Mouse (Mus musculus): Measurements from ENCODE around the gene Syt5. TPM values are rescaled to one million over a fixed set of nuclear protein-coding genes. Genes with fewer than 3 reads are reported as not detected.
"Not testable (repeated sequence)": the region's sequence is repeated elsewhere in the genome, so short reads cannot be mapped to it uniquely, and the experiment has no call there.

Gene Syt5
- polyA plus RNA-seq, 1 experiment from 2014 or later = 5.8 TPM

DNA sequence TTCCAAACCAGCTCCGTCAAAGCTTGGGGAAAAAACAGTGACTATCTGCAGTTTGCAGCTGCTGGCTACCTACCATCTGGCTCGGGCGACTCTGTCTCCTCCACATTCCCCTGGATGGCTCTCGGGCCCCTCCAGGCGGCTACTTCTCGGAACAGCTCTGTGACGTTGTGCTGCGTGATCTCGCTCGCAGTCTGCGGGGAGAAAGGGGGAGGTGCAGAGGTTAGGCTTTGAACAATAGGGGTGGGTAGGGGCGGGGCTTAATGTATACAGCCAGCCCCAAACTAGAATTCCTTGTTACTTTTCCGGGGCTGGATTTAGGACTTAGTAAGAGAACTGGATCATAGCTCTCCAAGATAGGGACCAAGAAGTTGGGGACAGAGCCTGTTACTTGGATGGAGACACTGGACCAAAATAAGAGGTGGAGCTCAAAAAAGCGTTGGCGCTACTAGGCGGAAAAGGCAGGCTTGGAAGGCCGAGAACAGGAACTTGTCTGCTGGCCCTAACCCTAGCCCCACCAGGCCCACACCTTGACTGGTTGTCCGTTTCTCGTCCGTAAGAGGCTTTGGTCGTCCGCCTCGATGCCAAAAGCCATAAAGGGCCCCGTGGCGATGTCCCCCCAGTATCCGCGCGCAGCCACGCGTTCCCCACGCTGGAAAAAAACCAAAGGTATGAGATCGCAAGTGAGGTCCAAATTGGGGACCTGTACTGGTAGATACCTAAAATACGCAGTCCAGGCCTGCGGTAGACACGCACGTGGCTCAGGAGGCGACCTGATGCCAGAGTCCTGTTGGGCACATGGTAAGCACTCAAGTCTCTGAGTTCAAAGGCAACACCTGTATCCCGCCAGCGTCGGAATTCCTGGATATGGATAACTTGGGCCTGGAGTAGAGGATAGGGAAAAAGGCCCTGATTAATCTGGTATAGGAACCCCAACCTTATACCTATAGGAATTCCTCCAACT is 20.7 kb downstream of the Syt5 start:
- Histone ChIP-seq H3K4me3 (ENCODE audit: low read depth, low read length) (peak overlapping the region; percentile 40), H3K9me3 (ENCODE audit: control insufficient read depth, low read length) (no peaks in the 10 kb centered on the region), H3K36me3 (ENCODE audit: control insufficient read depth, insufficient read depth, low read length) (no peaks in the 10 kb centered on the region), H3K4me2 (ENCODE audit: low read depth, low read length) (peak overlapping the region; percentile 72), H3K27ac (replicated peaks; ENCODE audit: low read depth, low read length) (peak overlapping the region; percentile 75), H3K27me3 (replicated peaks; ENCODE audit: control insufficient read depth, insufficient read depth, low read length) (no peaks in the 10 kb centered on the region), H3K4me1 (ENCODE audit: control insufficient read depth, insufficient read depth, low read length) (peaks cover 5% of the 10 kb centered on the region; the same call in 1 of the 2 replicates), H3K9ac (ENCODE audit: low read depth, low read length) (peak overlapping the region; percentile 68)
- DNase-seq (ENCODE audit: low spot score) (peak; percentile 96), ATAC-seq (ENCODE audit: low read depth) (peak; percentile 97)
- 26% methylated on average over 36 of the region's 40 CpGs for WGBS

DNA sequence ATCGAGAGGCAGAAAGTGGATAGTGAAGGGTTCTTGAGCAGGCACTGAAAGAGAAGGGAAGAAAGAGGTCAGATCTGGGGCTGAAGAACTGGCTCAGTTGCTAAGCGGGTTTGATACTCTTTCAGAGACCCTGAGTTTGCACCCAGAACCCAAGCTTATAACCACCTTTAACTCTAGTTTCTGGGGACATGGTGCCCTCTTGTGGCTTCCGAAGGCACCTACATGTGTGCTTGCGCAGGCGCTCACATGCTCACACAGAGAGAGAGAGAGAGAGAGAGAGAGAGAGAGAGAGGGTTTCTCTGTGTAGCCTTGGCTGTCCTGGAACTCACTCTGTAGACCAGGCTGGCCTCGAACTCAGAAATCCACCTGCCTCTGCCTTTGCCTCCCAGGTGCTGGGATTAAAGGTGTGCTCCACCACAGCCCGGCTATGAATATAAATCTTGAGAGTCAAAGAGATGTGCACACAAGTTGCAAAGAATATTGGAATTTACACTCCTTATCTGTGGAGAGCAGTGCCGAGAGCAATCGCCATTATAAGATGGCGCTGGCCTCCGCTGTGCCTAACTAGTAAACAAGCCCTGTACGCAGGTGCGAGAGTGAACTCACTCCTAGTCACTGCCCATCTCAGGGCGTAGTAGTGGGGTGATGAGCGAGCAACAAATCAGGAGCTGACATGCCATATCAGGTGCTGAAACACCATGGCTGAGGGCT is 23.0 kb downstream of the Syt5 start, which contains the start of gene Tnni3:
Gene Tnni3, minus strand, starts transcription at position 18 of the 711 bp plus-strand sequence.
- H3K36me3 ChIP-seq (ENCODE audit: control insufficient read depth, insufficient read depth, low read length); ATAC-seq (ENCODE audit: low read depth); H3K4me2 ChIP-seq (ENCODE audit: low read depth, low read length); H3K27me3 ChIP-seq (replicated peaks; ENCODE audit: control insufficient read depth, insufficient read depth, low read length); H3K9ac ChIP-seq (ENCODE audit: low read depth, low read length); H3K27ac ChIP-seq (replicated peaks; ENCODE audit: low read depth, low read length); H3K9me3 ChIP-seq (ENCODE audit: control insufficient read depth, low read length); H3K4me3 ChIP-seq (ENCODE audit: low read depth, low read length): not testable (repeated sequence)
- WGBS = 71% methylated on average over 15 of the region's 15 CpGs
- peaks cover 10% of the 10 kb centered on the region; the same call in 1 of the 2 replicates for H3K4me1 ChIP-seq (ENCODE audit: control insufficient read depth, insufficient read depth, low read length)
- DNase-seq (ENCODE audit: low spot score) = peak; percentile 62

DNA sequence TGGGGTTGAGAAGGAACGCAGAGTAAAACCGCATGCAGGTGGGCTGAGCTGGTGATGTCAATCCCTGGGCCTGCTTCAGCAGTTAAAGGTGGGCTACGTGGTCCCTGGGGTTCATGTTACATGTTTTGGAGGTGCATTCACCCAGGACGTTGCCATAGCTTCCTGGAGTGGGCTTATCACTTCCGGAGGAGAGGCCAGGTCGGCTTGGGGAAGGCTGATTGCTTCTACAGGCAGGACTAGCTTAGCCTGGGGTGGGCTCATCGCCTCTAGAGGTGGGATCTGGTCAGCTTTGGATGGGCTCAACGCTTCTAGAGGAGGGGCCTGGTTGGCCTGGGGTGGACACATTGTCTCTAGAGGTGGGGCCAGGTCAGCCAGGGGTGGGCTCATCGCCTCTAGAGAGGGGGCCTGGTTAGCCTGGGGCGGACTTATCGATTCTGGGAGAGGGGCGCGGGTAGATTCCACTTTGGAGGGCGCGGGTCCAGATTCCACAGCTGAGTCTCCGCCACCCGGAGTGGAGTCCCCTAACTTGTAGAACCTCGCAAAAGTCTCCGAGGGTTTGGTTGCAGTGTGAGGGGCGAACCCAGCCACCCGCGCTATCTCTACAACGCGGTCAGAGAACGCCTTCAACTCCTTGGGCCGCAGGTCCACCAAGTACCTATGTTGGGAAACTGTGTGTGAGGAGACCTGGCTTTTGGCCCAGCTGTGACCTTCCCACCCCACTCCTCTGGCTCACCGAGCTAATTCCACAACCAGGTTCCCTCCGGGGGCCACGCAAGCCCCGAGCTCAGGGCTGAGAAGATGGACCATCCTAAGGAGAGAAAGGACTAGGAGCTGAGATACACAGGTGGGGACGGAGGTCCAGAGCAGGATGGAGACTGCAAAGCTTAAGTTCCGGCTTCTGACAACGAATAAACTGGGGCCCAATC is 23.9 kb downstream of the Syt5 start:
- no peak overlapping the region for H3K4me3 ChIP-seq (ENCODE audit: low read depth, low read length)
- no peaks in the 10 kb centered on the region for H3K9me3 ChIP-seq (ENCODE audit: control insufficient read depth, low read length)
- H3K4me2 ChIP-seq (ENCODE audit: low read depth, low read length) = no peak overlapping the region
- no peak for DNase-seq (ENCODE audit: low spot score)
- no peak overlapping the region for H3K9ac ChIP-seq (ENCODE audit: low read depth, low read length)
- H3K4me1 ChIP-seq (ENCODE audit: control insufficient read depth, insufficient read depth, low read length) = peaks cover 10% of the 10 kb centered on the region; the same call in 1 of the 2 replicates
- WGBS = 89% methylated on average over 31 of the region's 33 CpGs
- H3K36me3 ChIP-seq (ENCODE audit: control insufficient read depth, insufficient read depth, low read length) = no peaks in the 10 kb centered on the region
- ATAC-seq (ENCODE audit: low read depth) = no peak
- H3K27me3 ChIP-seq (replicated peaks; ENCODE audit: control insufficient read depth, insufficient read depth, low read length) = no peaks in the 10 kb centered on the region
- H3K27ac ChIP-seq (replicated peaks; ENCODE audit: low read depth, low read length) = no peak overlapping the region

- ATAC-seq (ENCODE audit: low read depth) = no peak
- DNase-seq (ENCODE audit: low spot score) = no peak
- Histone ChIP-seq H3K36me3 (ENCODE audit: control insufficient read depth, insufficient read depth, low read length) (no peaks in the 10 kb centered on the region), H3K9me3 (ENCODE audit: control insufficient read depth, low read length) (no peaks in the 10 kb centered on the region), H3K27me3 (replicated peaks; ENCODE audit: control insufficient read depth, insufficient read depth, low read length) (no peaks in the 10 kb centered on the region), H3K4me3 (ENCODE audit: low read depth, low read length) (no peak overlapping the region), H3K27ac (replicated peaks; ENCODE audit: low read depth, low read length) (no peak overlapping the region), H3K4me2 (ENCODE audit: low read depth, low read length) (no peak overlapping the region), H3K9ac (ENCODE audit: low read depth, low read length) (no peak overlapping the region), H3K4me1 (ENCODE audit: control insufficient read depth, insufficient read depth, low read length) (peaks cover 10% of the 10 kb centered on the region; the same call in 1 of the 2 replicates)
- 75% methylated on average over 5 of the region's 6 CpGs for WGBS
Measured at GRCm38 (mm10) chr7:4522292-4522691, 25.0 kb downstream of the Syt5 start.

DNA sequence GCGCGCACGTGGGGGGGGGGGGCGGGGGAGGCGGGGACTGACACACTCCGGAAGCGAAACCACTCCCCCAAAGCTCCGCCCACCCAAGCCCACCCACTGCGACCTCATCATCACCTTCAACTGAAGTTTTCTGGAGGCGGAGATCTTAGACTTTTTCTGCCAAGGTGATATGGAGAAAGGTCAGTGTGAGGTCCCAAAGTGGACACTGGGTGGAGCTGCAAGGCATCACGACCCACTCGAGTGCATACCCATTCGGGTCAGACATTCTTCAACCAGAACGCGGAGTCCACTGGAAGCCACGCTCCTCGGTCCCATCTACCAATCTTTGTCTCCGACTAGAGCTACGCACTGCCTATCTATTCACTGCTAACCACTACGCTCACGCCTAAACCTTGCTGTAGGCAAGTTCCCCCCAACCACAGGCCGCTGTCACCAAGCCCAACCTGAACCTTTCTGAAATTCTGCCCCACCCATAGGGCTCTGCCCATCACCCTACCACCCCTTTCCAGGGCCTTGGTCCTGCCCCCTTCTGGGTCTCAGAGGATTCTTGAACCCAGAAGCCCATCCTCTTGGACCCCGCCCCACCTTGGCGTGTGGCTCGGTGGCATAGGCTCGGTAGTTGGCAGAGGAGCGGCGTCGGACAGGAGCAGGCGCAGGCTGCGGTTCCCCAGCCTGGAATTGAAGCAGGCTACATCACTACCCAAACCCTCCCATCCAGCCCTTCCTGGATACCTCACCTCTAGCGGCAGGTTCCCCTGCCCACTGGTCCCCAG is 25.9 kb downstream of the Syt5 start:
- Histone ChIP-seq H3K27ac (replicated peaks; ENCODE audit: low read depth, low read length) (no peak overlapping the region), H3K9ac (ENCODE audit: low read depth, low read length) (peak overlapping the region; percentile 52), H3K36me3 (ENCODE audit: control insufficient read depth, insufficient read depth, low read length) (no peaks in the 10 kb centered on the region), H3K4me1 (ENCODE audit: control insufficient read depth, insufficient read depth, low read length) (peaks cover 5% of the 10 kb centered on the region; the same call in 1 of the 2 replicates), H3K9me3 (ENCODE audit: control insufficient read depth, low read length) (no peaks in the 10 kb centered on the region), H3K27me3 (replicated peaks; ENCODE audit: control insufficient read depth, insufficient read depth, low read length) (no peaks in the 10 kb centered on the region), H3K4me3 (ENCODE audit: low read depth, low read length) (peak overlapping the region; percentile 18), H3K4me2 (ENCODE audit: low read depth, low read length) (peak overlapping the region; percentile 56)
- WGBS = 31% methylated on average over 32 of the region's 32 CpGs
- DNase-seq (ENCODE audit: low spot score) (no peak), ATAC-seq (ENCODE audit: low read depth) (no peak)

- no peak overlapping the region for H3K9ac ChIP-seq (ENCODE audit: low read depth, low read length)
- no peak overlapping the region for H3K27ac ChIP-seq (replicated peaks; ENCODE audit: low read depth, low read length)
- WGBS = 77% methylated on average over 1 of the region's 1 CpGs
- ATAC-seq (ENCODE audit: low read depth) (no peak), DNase-seq (ENCODE audit: low spot score) (no peak)
- no peaks in the 10 kb centered on the region for H3K36me3 ChIP-seq (ENCODE audit: control insufficient read depth, insufficient read depth, low read length)
- H3K4me3 ChIP-seq (ENCODE audit: low read depth, low read length) = no peak overlapping the region
- no peaks in the 10 kb centered on the region for H3K27me3 ChIP-seq (replicated peaks; ENCODE audit: control insufficient read depth, insufficient read depth, low read length)
- no peaks in the 10 kb centered on the region for H3K9me3 ChIP-seq (ENCODE audit: control insufficient read depth, low read length)
- no peak overlapping the region for H3K4me2 ChIP-seq (ENCODE audit: low read depth, low read length)
- H3K4me1 ChIP-seq (ENCODE audit: control insufficient read depth, insufficient read depth, low read length) = peaks cover 9% of the 10 kb centered on the region; the same call in 1 of the 2 replicates
Measured at GRCm38 (mm10) chr7:4518487-4518886, 28.9 kb downstream of the Syt5 start.

- WGBS = 25% methylated on average over 4 of the region's 4 CpGs
- no peaks in the 10 kb centered on the region for H3K9me3 ChIP-seq (ENCODE audit: control insufficient read depth, low read length)
- ATAC-seq (ENCODE audit: low read depth) (peak; percentile 51), DNase-seq (ENCODE audit: low spot score) (peak; percentile 71)
- H3K4me1 ChIP-seq (ENCODE audit: control insufficient read depth, insufficient read depth, low read length) = peaks cover 9% of the 10 kb centered on the region; the same call in 1 of the 2 replicates
- no peaks in the 10 kb centered on the region for H3K36me3 ChIP-seq (ENCODE audit: control insufficient read depth, insufficient read depth, low read length)
- H3K27ac ChIP-seq (replicated peaks; ENCODE audit: low read depth, low read length) = peak within 1 kb of the TSS; percentile 68; the same call in 1 of the 2 replicates
- 0 out of 2 replicates have a peak within 1 kb of the TSS, but pooled peaks have one; percentile 37 for H3K9ac ChIP-seq (ENCODE audit: low read depth, low read length)
- H3K4me2 ChIP-seq (ENCODE audit: low read depth, low read length) = peak within 1 kb of the TSS; percentile 15; the same call in 1 of the 2 replicates
- H3K4me3 ChIP-seq (ENCODE audit: low read depth, low read length) = peak within 1 kb of the TSS; percentile 15
- H3K27me3 ChIP-seq (replicated peaks; ENCODE audit: control insufficient read depth, insufficient read depth, low read length) = no peaks in the 10 kb centered on the region
Measured at GRCm38 (mm10) chr7:4516332-4517050, 30.9 kb downstream of the Syt5 start, which contains the start of gene Tnnt1. Tnnt1 (minus strand) TSS chr7:4516382.
